Mouse (Mus musculus) gastrocnemius, postnatal 4 days (tissue): ENCODE results near the gene Lkaaear1. TPM values are rescaled to one million over a fixed set of nuclear protein-coding genes. Genes with fewer than 3 reads are reported as not detected.

ENCODE experiments used
- DNase-seq, 2 experiments: peaks; one replicate each; pipeline ENCODE4 v3.0.0; 2021 to 2022; ENCODE audit warnings: low spot score in 2 of 2, mixed read lengths in 2 of 2
- total RNA-seq, 2 experiments: library from RNA; stranded (reverse); gene quantifications; 2 replicates each; pipeline ENCODE4 v1.2.3; 2021

Gene Lkaaear1
- total RNA-seq, 2 experiments from 2014 or later: not detected

DNA sequence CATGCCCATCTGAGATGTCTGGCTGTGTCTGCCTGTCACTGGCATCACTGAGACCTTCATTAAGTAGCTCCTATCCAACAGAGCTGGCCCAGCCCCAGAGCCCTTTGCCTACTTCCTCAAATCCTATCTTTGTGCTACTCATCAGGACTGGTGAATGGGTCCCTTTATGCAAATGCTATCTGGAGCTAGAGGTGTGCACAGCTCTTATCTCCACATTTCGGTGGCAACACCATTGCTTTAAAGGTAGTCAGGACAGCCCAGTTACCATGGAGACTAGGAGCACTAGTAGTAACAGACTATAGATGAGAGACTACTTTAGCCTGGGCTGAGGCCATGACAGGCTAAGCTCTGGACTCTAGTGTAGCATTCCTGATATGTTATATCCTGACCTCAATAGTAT lies 13.5 kb downstream of the Lkaaear1 start:
- no peak for DNase-seq

- no peak for DNase-seq
Observed at GRCm38 (mm10) chr2:181683381-181683780, 14.9 kb downstream of the Lkaaear1 start.

GRCm38 (mm10) chr2:181681978-181682377 lies 16.3 kb downstream of the Lkaaear1 start:
- no peak for DNase-seq

GRCm38 (mm10) chr2:181680716-181681117 lies 17.5 kb downstream of the Lkaaear1 start:
- no peak for DNase-seq

- peak in 1 of 2 experiments; percentile 64 for DNase-seq
Observed at GRCm38 (mm10) chr2:181679951-181680715, 18.1 kb downstream of the Lkaaear1 start, which contains the start of gene Tcea2. Gene Tcea2, plus strand, starts transcription at chr2:181680310.

DNA sequence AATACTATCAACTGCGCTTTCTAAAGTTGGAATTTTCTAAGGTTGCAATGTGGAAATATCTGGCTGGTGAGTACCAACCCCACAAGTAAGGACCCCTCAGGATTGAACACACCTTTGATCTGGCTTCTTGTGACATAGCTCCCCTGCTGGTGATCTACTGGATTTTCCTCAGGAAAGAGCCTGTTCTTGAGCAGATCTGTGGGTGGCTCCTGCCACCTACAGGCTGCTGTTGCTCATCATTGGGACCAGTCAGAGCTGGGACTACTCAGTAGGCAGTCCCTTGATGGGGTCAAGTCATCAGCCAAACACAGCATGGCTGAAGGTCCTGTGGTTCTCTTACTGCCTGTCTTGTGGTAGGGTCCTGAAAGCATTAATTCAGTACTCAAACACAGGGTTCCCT lies 19.5 kb downstream of the Lkaaear1 start:
- peak in 1 of 2 experiments; percentile 69 for DNase-seq

GRCm38 (mm10) chr2:181677755-181678098 lies 20.5 kb downstream of the Lkaaear1 start:
- DNase-seq: no peak

DNA sequence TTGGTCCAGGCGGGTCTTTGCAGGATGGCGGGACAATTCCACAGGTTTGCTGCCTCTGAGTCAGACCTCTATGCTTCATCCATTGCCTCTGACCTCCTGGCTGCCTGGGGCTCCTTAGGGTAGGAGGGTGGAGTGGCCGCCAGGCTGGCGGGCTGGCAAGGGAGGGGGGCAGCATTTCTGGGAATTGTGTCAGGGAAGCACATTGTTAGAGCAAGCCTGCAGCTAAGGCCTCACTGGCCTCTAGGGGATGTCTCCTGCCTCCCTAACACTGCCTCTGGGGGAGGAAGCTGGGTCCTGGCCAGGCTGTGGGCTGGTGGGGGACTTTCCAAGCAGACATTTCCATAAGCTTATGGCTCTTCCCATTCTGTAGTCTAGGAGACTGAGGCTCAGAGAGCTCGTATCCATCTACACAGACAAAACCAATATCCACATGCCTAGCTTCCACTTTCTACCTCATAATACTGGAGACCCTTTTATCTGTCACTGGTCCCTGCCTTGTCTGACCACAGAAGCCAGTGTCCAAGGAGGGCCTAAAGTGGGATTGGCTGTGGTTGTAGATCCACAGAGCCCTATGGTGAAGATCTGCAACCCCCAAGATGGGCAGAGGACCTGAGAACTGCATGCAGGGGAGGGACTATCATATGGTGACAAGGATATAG lies 21.0 kb downstream of the Lkaaear1 start:
- DNase-seq: no peak

GRCm38 (mm10) chr2:181676424-181676823 lies 21.8 kb downstream of the Lkaaear1 start:
- no peak for DNase-seq

GRCm38 (mm10) chr2:181675454-181675853 lies 22.8 kb downstream of the Lkaaear1 start:
- DNase-seq: peak in 1 of 2 experiments; percentile 47

GRCm38 (mm10) chr2:181674934-181675333 lies 23.3 kb downstream of the Lkaaear1 start:
- no peak for DNase-seq

- no peak for DNase-seq
Observed at GRCm38 (mm10) chr2:181673501-181673900, 24.7 kb downstream of the Lkaaear1 start.

- no peak for DNase-seq
Observed at GRCm38 (mm10) chr2:181671984-181672383, 26.3 kb downstream of the Lkaaear1 start.

- peak in 1 of 2 experiments; percentile 24 for DNase-seq
Observed at GRCm38 (mm10) chr2:181671326-181671725, 26.9 kb downstream of the Lkaaear1 start, which contains the start of gene Sox18. Gene Sox18, minus strand, starts transcription at chr2:181671640.

GRCm38 (mm10) chr2:181670913-181671311 lies 27.3 kb downstream of the Lkaaear1 start:
- DNase-seq: no peak

DNA sequence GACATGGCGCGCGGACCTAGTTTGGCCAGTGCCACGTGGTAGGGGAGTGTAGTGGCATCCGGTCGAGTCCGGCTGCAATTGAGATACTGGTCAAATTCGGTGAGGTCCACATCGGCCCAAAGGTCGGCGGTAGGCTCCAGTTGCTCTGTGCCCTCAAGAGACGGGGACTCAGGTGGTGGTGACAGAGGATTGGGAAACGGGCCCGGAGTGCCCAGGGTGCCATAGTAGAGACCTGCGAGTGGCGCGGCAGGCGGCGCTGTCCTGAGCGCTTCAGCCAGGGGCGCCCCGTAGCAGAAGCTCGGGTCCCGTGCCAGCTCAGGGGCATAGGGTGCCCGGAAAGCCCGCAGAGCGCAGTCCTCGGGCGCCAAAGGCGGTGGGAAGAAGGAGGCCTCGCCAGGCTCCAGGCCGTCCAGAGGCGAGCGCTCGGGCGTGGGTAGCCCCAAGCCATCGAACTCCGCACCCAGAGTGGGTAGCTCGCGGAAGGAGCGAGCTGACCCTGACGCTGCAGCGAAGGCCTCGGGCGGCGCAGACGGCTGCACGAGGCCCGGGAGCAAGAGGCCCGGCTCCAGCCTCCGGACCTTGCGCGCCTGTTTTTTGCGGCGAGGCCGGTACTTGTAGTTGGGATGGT lies 27.8 kb downstream of the Lkaaear1 start:
- no peak for DNase-seq

GRCm38 (mm10) chr2:181663298-181663630 lies 35.0 kb downstream of the Lkaaear1 start:
- no peak for DNase-seq

GRCm38 (mm10) chr2:181662620-181663297 lies 35.5 kb downstream of the Lkaaear1 start:
- no peak for DNase-seq

- peak; percentile 53 to 79 for DNase-seq
Observed at GRCm38 (mm10) chr2:181659609-181660055, 38.6 kb downstream of the Lkaaear1 start.

- peak in 1 of 2 experiments; percentile 58 for DNase-seq
Observed at GRCm38 (mm10) chr2:181658930-181659555, 39.2 kb downstream of the Lkaaear1 start.

DNA sequence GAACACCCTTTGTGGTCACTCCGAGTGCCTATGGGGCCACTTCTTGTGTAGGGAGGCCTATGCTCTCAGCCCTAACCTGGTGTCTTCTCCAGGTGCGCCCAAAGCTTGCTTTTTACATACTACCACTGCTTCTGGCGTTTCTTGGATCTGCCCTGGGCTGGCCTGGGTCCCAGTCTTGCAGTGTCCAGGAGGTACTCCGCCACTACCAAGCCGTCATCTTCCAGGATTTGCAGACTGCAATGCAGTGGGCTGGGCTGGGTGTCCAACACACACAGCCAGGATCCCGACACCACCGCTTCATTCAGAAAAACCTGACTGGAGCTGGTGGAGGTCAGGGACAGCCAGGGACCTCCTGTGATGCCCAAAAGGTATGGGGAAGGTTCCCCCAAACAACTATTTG lies 39.7 kb downstream of the Lkaaear1 start:
- DNase-seq: no peak
